Mouse (Mus musculus) embryo, embryonic 11 days (tissue): Measurements from ENCODE around the gene Zbtb11.
"Not testable (repeated sequence)": the region's sequence is repeated elsewhere in the genome, so short reads cannot be mapped to it uniquely, and the experiment has no call there.

Experiments used
- DNase-seq: peaks from one replicate; pipeline ENCODE4 v3.0.0-alpha.2; 2015

The Zbtb11 gene

DNA sequence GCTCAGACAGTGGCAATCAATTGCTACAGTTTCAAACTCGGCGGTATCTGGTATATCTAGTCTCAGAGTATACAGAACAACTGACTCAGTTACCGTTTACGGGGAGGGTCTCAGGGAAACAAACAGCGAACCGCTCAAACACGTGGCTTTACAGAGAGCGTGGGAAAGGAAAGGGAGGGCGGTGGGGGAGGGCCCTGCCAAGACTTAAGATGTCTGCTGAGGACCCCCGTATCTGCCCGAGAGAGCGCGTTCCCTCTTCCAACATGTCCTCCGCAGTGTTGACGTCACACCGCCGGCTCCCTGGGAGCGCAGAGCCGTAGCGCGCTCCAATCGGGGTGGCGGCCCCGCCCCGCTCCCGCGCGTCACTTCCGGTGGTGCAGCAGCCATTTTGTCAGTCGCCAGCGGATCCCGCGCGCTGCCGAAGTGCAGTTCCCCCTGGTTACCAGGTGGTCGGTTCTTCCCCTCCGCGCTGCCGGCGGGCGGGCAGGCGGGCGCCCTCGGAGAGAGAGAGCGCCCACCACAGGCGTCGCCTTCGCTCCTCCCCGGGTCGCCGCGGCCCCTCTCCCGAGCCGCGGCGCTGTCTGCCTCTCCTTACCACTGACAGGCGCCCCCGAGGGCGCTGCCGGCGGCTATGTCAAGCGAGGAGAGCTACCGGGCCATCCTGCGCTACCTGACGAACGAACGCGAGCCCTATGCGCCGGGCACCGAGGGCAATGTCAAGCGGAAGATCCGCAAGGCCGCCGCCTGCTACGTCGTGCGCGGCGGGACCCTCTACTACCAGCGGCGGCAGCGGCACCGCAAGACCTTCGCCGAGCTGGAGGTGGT lies at the start of gene Zbtb11:
Gene Zbtb11 (plus strand): TSS at position 453 of the 825 bp plus-strand sequence.
- peak; percentile 99 for DNase-seq

DNA sequence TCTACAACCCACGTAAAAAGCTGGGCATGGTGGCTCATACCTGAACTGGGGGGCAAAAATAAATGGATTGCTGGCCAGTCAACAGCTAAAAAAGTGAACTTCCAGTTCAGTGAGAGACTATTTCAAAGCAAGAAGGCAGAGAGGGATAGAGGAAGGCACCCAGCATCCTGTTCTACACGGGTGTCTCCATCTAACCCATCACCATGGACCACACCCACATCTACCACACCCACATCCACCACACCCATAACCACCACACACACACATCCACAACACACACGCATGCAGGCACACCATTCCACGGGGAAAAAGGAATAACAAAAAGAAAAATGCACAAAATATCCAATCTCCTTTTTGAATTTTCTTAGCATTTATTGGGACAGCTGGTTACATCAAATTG lies 49.7 kb upstream of the Zbtb11 start:
- no peak for DNase-seq

DNA sequence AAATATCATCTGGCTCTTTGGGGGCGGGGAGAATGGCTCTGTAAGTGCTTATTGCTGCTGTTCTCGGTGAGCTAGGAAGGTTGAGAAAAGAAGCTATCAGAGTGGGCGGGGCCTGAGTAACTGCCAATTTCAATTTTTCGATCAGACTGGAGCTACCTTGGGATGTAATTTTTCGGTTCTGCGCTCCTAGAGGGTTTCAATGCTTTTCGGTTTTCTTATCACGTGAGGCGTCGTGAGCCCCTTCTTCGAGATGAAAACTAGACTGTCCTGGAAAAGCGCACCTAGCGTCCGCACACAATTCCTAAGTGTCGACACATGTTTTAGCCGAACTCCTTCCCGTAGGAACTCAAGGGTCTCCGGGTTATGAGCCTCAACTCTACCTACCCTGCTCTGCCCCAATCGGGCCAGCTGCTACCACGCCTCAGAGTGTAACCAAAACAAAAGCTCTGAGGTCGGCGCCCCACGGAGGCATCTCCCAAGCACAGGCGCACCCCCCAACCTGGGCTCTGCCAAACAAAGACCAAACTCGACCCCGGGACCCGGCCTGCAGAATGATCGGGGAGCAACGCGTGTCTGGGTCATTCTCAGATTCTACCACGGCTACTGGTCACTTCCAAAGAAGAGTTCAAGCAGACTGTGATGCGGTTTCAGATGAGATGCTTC lies 39.9 kb upstream of the Zbtb11 start:
- DNase-seq = peak; percentile 64

DNA sequence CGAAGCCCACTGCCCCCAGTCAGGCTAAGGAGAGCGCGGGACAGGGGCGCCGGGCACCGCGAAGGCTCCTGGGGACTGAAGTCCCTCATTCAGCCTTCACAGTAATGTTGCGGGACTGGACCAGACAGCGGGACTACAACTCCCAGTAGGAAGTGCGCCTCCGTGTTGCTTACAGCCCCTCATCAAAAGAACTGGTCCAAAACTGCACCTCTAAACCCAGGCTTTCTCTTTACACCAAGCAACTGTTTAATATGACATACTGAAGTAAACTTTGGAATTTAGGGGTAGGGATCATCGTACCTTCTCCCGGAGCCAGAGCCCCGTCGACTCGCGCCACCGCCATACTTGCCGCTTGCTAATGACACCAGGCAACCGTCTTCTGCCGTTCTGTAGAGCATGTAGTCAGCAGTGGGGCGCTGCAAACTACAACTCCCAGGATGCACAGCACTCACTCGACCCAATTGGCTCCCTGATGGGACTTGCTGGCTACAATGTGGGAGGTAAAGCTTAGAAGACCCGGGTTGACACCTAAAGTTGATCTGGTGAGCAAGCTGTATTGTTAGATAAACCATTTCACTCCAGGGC lies 39.1 kb upstream of the Zbtb11 start, which contains the start of gene Cep97:
Gene Cep97 (minus strand): TSS at position 403 of the 585 bp plus-strand sequence.
- DNase-seq = peak; percentile 94

DNA sequence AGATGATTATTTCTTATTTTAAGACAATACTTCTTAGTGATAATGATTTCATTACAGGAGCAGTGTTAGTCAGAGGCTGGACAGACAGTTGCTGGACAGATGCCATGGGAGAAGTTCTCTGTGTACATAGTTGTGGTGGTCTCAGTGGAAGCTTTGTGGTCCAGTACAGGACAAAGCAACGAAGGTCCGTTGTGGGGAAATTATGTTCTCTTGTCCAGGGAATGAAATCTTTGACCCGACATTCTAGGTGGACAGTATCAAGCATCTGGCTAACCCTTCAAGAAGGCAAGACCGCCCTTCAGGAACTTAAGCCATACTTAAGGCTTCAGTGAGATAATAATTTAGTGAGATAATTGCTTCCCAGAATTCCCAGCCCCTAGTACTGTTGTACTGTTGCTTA lies 34.9 kb upstream of the Zbtb11 start:
- DNase-seq = no peak

DNA sequence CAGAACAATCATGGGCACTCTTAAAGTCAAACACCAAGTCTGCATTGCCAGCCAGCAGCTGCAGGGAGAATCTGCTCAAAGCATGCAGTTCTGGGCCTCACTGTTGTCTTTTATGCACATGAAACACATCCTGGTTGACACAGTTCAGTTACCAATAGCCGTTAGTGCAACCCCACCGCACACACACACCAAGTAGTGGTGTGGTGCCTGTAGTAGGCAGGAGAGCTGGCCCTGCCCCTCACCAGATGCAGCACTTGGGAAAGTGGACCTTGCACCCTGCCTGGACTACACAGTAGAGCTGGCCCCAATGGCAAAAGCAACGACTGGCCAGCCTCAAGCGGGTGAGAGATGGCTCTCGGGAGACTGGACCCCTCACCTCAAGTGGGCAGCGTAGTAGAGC lies 34.0 kb upstream of the Zbtb11 start:
- DNase-seq = no peak

DNA sequence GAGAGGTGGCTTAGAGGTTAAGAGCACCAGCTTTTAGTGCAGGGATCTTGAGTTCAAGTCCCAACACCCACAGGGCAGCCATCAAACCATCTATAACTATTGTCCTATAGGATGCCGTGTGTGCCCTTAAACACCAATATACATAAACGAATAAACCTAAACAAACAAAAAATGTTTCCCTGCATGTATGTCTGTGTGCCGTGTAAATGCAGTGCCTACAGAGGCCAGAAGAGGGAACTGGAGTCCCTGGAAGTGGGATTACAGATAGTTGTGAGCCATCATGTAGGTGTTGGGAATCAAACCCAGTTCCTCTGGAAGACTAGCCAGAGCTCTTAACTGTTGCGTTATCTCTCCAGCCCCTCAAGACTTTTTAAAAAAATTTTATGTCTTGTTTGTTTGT lies 32.9 kb upstream of the Zbtb11 start:
- no peak for DNase-seq

DNA sequence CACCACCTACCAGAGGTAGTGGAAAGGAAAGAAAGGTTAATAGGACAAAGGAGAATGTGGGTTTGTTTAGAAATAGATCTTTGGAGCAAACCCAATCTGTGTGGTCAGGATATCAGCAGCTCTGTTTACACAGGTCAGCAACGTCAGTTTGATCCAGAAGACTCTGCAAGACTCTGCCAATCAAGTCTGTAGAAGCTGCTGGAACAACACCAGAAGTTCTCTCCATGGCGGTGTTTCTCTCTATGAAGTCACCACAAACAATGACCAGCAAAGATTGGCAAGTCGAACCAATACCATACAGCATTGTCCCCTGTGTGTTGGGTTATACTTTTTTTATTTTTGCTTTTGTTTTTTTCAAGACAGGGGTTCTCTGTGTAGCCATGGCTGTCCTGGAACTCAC lies 26.4 kb upstream of the Zbtb11 start:
- no peak for DNase-seq

DNA sequence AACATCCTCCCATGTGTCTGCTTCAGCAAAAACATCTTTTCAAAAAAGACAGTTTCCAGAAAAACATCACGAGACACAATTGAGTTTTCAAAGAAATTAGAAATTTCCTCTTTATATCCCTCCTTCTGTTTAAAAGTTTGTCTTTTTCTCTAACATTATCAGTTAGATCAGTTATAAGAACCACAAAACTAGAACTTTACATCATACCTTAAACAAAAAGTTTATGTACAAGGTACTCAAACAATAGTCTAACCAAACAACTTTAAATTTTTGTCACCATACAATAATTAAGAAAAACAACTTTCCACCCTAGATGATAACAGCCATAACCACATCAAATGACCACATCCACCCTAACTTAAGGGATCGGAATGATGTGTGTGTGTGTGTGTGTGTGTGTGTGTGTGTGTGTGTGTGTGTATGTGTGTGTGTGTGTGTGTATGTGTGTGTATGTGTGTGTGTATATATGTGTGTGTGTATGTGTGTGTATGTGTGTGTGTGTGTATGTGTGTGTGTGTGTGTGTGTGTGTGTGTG lies 25.7 kb upstream of the Zbtb11 start:
- not testable (repeated sequence) for DNase-seq

DNA sequence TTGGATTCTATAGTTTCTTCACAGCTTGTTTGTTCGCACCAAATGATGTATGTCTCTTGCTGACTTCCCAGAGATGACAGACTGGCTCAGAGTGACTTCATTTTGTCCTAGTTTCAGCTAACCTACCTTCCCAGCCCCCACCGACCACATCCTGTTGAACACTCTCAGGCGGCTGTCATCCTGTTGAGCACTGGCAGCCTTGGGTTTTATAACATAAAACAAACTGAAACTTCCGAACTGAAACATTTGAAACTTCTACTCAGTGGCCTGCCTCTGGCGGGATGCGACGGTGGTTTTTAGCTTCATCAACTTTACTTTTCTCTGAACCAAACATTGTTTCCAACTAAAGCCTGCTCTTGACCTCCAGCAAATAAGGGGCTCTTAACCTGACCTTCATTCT lies 24.7 kb upstream of the Zbtb11 start:
- DNase-seq = no peak

DNA sequence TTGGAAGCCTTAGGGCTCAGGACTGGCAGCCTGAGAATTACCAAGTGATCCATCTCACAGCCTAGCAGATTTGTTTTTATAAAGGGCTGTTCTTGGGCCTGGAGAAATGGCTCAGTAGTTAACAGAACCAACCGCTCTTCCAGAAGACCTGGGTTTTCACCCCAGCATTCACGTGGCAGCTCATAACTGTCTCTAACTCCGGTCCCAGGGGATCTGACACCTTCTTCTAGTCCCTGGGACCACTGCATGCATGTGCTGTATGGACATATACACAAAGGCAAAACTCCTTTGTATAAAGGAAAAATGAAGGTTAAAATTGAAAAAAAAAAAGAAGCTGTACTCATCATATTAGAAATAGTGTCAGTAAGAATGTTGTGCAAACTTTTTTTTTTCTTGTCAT lies 23.2 kb upstream of the Zbtb11 start:
- no peak for DNase-seq

DNA sequence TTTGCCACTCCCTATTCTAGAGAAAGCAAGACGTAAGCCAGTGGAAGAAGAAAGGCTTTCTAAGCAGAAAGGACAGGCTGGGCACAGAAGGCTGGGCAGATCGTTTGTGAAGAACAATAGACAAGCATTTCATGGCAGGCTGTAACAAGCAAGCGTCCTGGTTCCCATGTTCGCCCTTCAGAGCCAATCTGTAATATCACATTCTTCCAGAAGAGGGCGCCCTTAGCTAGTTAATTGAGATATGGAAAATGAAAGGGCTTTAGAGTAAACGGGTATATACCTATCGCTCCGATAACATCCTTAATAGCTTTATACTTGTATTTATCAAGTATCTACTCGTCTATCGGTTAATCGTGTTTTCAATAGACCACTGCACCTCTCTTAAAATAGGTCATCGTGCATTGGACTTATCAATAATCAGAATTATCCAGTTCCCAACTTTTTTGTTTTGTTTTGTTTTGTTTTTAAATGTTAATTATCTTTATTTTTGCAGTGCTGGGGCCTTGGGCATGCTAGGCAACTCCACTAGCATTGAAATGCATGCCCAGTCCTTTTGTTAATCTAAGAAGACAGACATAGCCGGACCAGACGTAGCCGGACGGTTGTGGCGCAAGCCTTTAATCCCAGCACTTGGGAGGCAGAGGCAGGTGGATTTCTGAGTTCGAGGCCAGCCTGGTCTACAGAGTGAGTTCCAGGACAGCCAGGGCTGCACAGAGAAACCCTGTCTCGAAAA lies 22.6 kb upstream of the Zbtb11 start:
- peak; percentile 86 for DNase-seq

DNA sequence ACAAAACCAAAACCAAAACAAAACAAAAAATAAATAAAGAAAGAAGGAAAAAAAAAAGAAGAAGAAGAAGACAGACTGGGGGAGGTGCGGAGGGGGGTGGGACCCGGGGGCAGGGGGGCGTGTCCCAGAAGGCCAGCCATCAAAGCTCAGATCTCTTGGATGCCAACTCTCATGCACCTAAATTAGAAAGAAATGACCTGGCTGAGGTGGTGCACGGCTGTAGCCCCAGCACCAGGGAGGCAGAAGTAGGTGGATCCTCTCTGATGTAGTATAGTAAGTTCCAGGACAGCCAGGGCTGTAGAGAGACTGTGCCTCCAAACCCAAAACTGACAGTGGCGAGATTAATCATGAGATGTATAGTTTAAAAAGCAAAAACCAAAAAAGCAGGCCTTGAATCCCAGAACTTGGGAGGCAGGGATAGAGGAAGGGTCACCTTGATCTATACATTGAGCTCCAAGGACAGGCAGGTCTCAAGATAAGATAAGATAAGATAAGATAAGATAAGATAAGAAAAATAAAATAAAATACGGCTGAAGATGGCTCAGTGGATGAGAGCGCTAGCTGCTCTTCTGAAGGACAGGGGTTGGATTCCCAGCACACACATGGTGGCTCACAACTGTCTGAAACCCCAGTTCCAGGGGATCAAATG lies 21.9 kb upstream of the Zbtb11 start:
- no peak for DNase-seq

DNA sequence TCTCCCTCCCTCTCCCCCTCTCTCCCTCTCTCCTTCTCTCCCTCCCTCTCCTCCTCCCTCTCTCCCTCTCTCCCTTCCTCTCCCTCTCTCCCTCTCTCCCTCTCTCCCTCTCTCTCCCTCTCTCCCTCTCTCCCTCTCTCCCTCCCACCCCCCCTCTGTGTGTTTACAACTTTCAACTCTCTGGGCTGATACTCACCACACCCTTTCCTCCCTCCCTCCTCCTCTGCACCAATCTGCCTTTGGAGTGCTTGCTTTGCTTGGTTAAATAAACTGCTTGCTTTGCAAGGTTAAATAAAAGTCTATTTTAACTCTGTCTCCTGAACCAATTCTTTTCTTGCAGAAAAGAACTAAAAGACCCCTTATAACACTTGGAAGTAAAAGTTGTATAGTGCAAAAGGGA lies 20.9 kb upstream of the Zbtb11 start:
- no peak for DNase-seq

DNA sequence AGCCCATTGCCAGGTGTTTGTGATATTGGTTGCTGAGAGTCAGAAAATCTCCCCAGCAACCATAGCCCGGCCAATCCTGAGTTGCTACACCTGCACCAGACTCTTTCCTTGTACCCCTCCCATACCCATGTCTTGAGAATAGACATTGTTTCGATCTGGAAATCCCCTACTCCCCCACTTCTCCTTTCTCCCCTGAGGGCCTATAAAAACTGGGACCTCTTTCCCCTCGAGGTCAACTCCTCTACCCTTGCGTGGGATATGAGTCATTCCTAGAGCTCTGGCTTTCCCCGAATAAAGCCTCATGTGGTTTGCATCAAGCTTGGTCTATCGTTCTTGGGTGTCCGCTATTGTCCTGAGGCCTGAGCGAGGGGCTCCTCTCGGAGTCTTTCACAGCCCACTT lies 19.5 kb upstream of the Zbtb11 start:
- not testable (repeated sequence) for DNase-seq

DNA sequence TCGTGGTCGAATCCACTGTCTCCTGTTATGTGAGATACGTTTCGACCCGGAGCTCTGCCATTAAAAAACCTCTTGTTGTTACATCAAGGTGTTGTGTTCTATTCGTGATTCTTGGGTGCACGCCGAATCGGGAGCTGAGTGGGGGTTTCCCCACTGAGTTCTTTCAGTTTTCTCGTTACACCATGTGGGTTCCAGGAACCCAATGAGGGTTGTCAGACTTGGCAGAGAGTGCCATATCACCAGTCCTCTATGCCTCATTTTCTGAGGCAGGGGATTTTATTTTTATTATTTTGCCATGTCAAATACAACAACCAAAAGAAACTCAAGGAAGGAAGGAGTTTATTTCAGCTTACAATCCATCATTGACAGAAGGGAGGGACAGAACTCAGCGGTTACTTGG lies 10.6 kb upstream of the Zbtb11 start:
- not testable (repeated sequence) for DNase-seq

DNA sequence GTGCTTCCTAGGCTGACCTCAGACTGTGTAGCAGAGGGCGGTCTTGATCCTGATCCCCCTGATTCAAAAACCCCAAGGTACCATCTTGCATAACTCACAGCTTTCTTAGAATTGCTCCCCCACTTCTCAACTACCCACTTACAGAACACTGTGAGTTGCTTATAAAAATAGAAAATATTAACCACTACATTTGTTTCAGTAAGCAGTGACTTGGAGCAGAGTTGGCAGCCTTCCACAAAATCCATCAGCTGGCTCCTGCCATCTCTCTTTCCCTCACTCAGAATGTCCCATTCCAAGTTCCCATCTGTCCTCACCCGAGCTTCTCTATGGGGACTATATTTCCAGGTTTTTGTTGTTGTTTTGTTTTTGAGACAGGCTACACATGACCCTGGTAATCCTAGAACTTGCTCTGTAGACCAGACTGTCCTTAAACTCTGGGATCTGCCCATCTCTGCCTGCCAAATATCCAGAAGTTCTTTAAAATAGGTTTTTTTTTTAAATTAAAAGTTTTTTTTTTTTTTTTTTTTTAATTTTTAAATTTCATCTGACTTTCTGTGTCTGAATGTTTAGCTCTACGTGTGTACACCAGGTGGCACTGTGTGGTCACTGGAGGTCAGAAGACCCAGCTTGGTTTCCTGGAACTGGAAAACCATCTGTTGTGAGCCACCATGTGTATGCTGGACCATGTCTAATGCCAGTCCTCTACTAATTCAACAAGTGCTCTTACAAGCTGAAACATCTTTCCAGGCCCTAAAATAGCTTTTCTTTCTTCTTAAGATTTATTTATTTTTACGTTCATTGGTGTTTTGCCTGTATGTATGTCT lies 9.3 kb upstream of the Zbtb11 start:
- DNase-seq = peak; percentile 66

DNA sequence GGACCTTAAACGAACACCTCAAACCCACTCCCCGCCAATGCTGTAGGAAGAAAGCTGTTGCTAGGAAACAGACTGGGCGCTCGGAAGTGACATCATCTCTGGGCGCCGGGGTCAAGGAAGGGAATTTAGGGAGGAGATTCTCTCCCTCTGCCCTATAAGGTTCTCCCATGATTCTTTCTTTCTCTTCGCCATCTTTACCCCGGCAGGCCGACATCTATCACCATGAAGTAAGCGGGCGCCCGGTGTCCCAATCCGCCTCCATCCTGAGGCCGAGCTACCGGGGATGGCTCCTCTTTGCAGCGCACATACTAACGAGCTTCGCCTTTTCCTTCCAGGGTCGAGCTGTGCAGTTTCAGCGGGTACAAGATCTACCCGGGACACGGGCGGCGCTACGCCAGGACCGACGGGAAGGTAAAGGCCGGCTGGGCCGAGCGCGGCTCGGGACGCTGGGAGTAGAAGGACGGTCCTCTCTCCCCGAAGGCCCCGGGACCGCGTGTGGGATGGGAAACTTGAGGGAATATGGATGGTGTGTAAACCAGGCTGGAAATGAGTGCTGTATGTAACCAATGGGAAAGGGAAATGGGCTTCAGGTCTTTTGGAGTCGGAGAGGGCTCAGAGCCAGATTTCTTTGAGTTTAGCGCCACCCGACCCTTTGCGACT lies 7.3 kb upstream of the Zbtb11 start, which contains the start of gene Rpl24:
Gene Rpl24 (plus strand): TSS at position 64 of the 660 bp plus-strand sequence.
- DNase-seq = peak; percentile 94

DNA sequence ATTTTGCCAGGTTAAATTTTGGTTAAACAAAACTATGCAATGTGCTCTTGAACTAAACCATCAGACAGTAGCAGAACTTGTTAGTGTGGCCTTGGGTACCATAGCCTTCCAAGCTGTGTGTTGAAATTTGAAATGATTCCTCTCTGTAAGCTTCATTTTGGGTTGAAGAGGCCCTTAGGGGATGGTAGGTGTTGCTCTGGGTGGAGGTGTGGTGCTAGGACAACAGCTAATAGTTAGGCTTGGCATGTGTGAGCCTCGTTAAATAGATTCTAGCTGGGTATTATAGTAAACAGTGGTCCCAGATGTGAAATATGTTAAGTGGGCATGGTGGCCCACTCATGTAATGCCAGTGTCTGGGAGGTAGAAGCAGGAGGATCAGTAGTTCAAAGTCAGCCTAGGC lies 6.5 kb upstream of the Zbtb11 start:
- DNase-seq = no peak

DNA sequence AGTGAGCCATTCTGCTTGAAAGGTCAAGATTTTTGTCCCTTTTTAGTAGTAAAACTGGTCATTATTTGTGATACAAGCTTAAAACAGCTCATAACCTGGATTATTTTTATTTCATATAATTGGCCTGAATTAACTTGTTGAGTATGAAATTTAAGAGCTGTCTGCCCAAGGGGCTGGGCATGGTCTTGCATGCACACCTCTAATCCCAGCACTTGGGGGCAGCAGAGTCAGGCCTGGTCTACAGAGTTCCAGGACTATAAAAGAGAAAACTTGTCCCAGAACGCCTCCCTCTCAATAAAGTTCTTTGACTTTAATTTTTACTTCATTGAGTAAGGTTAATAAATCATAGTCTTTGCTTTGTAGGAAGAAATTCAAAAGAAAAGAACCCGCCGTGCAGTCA lies 4.5 kb upstream of the Zbtb11 start:
- DNase-seq = peak; percentile 70

DNA sequence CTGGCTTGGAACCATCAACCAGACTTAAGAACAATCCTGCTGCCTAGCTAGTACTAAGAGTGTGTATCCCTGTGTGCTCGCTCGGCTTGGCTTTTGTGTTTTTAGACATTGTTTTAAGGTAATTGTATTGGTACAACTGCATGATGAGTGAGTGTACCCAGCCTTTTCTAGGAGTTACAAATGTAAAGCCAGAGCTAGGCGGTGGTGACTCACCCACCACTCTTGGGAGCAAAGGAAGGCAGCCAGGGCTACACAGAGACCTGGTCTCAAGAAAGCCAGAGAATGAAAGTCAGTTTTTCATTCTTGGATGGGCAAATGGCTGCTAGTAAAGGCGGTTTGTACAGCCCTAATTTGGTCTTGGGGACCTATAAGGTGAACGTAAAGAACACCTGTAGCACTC lies 3.3 kb upstream of the Zbtb11 start:
- DNase-seq = no peak
